Comparison of ENCODE assay signal across 8 mouse cellular contexts in genomic region chr1:4689096-4689495, GRCm38 (mm10).
DNase-seq lines count a peak whose midpoint lies in the region; ATAC-seq and TF ChIP-seq lines count a peak whose summit lies in the region.

No protein-coding gene starts in this region.

- intact Hi-C loops in heart, adult 2 months (cut with DNase I) = no loop called here
- intact Hi-C loops in heart, postnatal 36 days (cut with DNase I) = no loop called here

- no peak for DNase-seq in heart, adult 2 months
- no peak for DNase-seq in heart, postnatal 36 days
- DNase-seq in embryo, embryonic 10.5 days (ENCODE audit: low spot score) = peak; percentile 28
- peak; percentile 19 for DNase-seq in hindbrain, embryonic 11.5 days (ENCODE audit: low spot score)
- DNase-seq in cerebellum, adult 9-10 months = no peak
- no peak for DNase-seq in urinary bladder, postnatal 36 days (ENCODE audit: low spot score in 2 of 2)

- H3K4me3 ChIP-seq in heart, adult 2 months = no peak overlapping the region
- H3K4me3 ChIP-seq in hindbrain, embryonic 11.5 days (ENCODE audit: low read depth, low read length) = no peak overlapping the region

- H3K4me1 ChIP-seq in heart, adult 2 months (ENCODE audit: control insufficient read depth, insufficient read depth, low read length) = no peaks in the 10 kb centered on the region
- no peaks in the 10 kb centered on the region for H3K4me1 ChIP-seq in hindbrain, embryonic 11.5 days (replicated peaks; ENCODE audit: control insufficient read depth, insufficient read depth, low read length)

- peak overlapping the region; percentile 28 for H3K4me2 ChIP-seq in hindbrain, embryonic 11.5 days (replicated peaks; ENCODE audit: low read depth, low read length)

- no peak for ATAC-seq in hindbrain, embryonic 11.5 days (ENCODE audit: low FRiP score)
- ATAC-seq in megakaryocyte-erythroid progenitor cell, adult 5-6 weeks (replicated peaks; ENCODE audit: low FRiP score, low TSS enrichment, poor library complexity, severe bottlenecking) = peak; percentile 28; the same call in 1 of the 2 replicates
- no peak for ATAC-seq in activated CD4-positive, CD25-positive, alpha-beta regulatory T cell, adult 4 months

- H3K27me3 ChIP-seq in heart, adult 2 months (ENCODE audit: control insufficient read depth, insufficient read depth, low read length) = no peaks in the 10 kb centered on the region
- no peaks in the 10 kb centered on the region for H3K27me3 ChIP-seq in hindbrain, embryonic 11.5 days (ENCODE audit: control insufficient read depth, insufficient read depth, low read length)

- H3K79me2 ChIP-seq in heart, adult 2 months (replicated peaks; ENCODE audit: control insufficient read depth, insufficient read depth, low read length) = no peaks in the 10 kb centered on the region

- no peaks in the 10 kb centered on the region for H3K9me3 ChIP-seq in hindbrain, embryonic 11.5 days (ENCODE audit: control insufficient read depth, low read length)

- no peak for TF ChIP-seq EP300 in heart, adult 2 months (IDR thresholded peaks at IDR 0.05; ENCODE audit: insufficient read depth, low read depth, low read length)

- no peaks in the 10 kb centered on the region for H3K36me3 ChIP-seq in heart, adult 2 months (ENCODE audit: control insufficient read depth, insufficient read depth, low read length)
- no peaks in the 10 kb centered on the region for H3K36me3 ChIP-seq in hindbrain, embryonic 11.5 days (ENCODE audit: control insufficient read depth, insufficient read depth, low read length)

- H3K9ac ChIP-seq in heart, adult 2 months (ENCODE audit: low read depth, low read length) = peak overlapping the region; percentile 10; the same call in 1 of the 2 replicates
- no peak overlapping the region for H3K9ac ChIP-seq in hindbrain, embryonic 11.5 days (ENCODE audit: low read depth, low read length)

- WGBS in heart, adult 2 months = 13% methylated on average over 26 of the region's 26 CpGs
- WGBS in hindbrain, embryonic 11.5 days = 24% methylated on average over 26 of the region's 26 CpGs

- TF ChIP-seq CTCF in heart, adult 2 months (IDR thresholded peaks at IDR 0.05) = no peak

- no peak overlapping the region for H3K27ac ChIP-seq in heart, adult 2 months
- no peak overlapping the region for H3K27ac ChIP-seq in hindbrain, embryonic 11.5 days (ENCODE audit: low read depth, low read length)

- TF ChIP-seq POLR2A in heart, adult 2 months (IDR thresholded peaks at IDR 0.05; ENCODE audit: insufficient read depth, low read depth, low read length) = no peak

Comparison
In these comparisons a context has a peak if more than half of its experiments do, and no peak if none do; other contexts are left out.
1. DNase-seq: peak in embryo, embryonic 10.5 days (single experiment) and hindbrain, embryonic 11.5 days (single experiment); none in heart, adult 2 months (0 of 2), heart, postnatal 36 days (0 of 2), cerebellum, adult 9-10 months (single experiment) and urinary bladder, postnatal 36 days (0 of 2).